Mouse (Mus musculus) gastrocnemius, postnatal 36 days (tissue): ENCODE data around the gene Slain1. TPM values are rescaled to one million over a fixed set of nuclear protein-coding genes. Genes with fewer than 3 reads are reported as not detected.
"Not testable (repeated sequence)": the region's sequence is repeated elsewhere in the genome, so short reads cannot be mapped to it uniquely, and the experiment has no call there.

Experiments
- DNase-seq, 2 experiments: peaks; one replicate each; pipeline ENCODE4 v3.0.0; 2022
- intact Hi-C: fragments of 180-260 bp; cut with DNase I; formaldehyde crosslinking; loops from one replicate; pipeline ENCODE4 v1.15.1; 2025
- total RNA-seq, 2 experiments: library from RNA; stranded (reverse); gene quantifications; 2 replicates each; pipeline ENCODE4 v1.2.3; 2021

Gene Slain1
- total RNA-seq, 2 experiments from 2014 or later, result 0.15 TPM; not detected in 1

DNA sequence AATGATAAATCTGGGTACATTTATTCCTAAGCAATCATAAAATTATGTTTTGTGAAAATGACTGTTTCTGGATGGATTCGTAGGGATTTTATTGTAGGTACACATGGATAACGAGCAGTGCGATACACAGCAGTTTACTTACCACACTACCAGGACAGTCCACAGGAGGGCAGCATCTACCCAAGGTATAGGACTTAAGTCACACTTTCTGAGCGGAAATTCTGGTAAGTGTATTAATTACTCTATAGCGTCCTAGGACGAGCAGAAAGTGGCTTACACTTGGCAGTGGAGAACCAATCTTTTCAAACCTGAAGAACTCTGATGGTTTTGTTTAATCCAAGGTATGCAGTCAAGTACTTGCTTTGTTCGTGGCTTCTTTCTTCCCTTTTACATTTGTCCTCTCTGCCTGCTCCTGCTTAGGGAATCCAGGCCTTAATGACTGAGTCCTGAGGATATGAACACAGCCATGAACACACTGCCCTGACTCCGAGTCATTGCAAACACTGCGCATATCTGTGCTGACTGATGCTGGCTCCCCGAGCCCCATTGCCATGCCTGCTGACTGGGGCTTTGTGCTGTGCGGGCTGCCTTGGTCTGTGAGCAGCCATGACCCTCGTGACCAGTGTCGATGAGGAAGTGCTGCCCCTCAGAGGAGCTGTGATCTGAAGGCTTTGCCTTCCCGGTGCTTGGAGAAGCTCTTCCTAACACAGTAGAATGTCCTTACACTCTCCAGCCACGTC is 69.0 kb downstream of the Slain1 start:
- intact Hi-C loops, result loop anchor here (10.0 kb wide), 1 partner anchor 1096 kb away; no protein-coding TSS in a partner anchor
- DNase-seq, result peak; percentile 54 to 70

DNA sequence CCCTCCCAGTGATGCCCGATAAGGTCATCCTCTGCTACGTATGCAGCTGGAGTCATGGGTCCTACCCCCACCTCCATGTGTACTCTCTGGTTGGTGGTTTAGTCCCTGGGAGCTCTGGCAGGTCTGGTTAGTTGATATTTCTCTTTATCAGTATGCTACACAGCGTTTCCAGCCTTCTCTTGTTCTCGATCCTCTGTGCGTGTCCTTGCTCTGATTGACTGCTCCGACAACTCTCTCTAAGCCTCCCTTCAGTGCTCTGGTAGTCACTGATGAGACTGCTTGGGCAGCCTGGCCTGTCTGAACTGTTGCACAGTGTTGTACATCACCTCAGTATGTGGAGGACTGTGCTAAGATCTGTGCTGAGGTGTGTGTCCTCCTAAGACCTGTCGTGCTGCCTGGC is 70.1 kb downstream of the Slain1 start:
- intact Hi-C loops, result no loop called here
- no peak for DNase-seq

DNA sequence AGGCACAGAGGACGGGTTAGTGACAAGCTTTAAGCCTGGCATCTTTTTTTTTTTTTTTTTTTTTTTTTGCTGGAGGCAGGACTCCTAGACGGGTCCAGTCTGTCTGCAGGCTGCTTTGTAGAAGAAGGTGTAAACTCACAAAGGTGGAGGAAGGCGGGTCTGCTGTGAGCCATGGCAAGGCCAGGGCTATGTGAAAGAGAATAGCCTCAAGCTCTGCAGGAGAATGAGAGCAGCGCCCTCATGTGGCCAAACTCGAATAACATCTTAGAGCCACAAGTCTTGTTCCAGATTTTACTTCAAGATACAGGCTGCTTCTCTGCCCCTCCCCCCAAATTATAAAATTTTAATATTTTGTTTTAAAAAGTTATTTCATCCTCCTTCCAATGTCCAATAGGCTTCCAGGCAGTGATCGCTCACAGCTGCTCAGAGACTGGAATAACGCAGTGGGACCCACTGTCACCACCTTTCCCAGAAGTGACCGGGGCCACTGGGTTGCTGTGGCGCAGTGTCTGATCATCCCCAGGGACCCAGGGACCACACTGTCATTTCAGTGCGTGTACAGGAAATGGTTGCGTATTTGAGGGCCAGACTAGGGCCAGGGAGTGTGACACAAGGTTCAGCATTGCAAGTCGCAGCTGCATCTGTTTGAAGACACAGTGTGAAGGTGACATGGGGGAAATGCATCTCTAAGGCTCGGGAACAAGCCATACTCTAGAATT is 70.8 kb downstream of the Slain1 start:
- DNase-seq, result peak in 1 of 2 experiments; percentile 18
- intact Hi-C loops, result no loop called here

DNA sequence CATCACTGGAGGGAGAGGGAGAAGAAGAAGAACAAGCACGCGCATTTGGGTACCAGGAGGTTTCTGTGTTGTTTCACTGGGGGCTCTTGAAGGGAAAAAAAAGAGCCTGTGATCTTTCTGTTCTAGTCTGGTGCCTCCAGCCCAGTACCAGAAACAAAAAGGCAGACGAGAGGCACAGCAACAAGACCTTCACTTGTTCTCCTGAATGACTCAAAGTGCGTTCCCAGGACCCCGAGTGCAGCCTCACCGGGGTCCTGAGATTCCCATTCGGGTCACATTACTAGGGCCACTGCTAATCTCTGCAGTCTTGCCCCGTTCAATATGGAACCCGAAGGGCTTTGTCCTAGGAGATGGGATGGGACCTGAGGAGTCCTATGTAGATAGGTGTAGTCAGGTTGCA is 73.3 kb downstream of the Slain1 start:
- intact Hi-C loops, result no loop called here
- no peak for DNase-seq

DNA sequence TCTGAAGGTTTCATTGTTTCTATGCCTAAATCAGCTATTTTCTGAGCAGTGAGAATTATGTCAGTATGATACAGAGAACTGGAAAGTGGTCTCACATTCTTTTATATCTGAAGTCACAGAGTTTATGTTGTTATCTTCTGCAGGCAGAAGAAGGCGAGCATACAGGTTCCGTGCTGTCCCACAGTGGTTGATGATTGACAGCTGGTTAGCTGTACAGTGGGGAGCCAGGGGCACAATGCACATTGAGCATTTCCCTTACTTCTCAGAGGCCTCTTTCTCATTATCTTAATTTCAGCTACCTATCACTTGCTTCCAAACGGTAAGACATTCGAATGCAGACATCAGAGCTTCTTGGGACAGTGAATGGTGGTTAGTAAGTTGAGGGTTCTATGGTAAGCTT is 73.8 kb downstream of the Slain1 start:
- intact Hi-C loops, result no loop called here
- DNase-seq, result no peak

DNA sequence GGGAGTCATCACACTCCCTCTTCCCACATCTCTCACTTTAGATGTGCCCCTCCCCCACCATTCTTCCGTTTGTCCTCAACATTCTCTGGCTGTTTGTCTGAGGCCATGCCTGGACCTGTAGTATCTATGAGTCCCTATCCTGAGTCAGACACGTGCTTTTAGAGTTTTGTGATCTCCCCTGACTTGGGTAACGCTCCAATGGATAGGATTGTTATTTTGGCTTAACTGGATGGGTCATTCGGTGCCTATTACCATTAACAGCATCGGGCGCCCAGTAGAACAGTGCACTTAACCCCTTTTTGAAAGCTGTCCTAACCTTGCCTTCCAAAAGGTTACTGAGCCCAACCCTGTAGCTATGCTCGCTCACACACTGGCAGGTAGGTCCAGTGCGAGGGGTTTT is 78.5 kb downstream of the Slain1 start:
- intact Hi-C loops, result no loop called here
- no peak for DNase-seq

DNA sequence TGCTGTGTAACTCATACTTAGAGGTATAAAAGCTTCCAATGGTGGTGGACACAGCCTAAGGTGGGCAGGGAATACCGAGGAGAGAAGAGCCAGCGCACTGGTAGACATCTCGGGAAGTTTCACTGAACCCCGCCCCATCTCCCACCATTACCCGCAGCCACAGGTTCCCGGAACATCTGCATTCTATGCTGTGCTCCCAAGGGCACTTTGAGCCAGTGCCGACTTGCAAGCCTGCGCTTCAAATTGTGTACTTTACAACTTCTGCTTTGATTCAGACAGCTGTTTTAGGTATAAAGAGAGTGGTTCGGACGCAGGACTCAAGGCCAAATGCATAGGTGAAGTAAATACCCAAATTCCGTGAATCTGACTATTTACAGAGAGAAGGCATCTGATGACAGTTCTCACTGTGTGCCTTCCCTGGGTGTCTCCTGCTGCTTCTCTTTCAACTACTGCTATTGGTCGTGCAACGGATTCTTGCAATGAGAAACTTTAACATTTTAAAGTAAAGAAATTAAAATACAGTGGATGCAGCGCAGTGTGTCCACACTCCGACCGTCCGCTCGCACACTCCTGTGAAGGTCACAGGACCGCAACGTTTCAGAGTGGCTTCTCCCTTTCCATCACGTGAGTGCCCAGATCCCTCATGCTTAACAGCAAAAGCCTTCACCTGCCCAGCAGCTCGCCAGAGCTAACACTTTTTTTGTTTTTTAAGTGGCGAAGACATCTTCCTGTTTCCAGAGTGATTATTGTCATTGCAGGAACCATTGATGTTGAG is 79.1 kb downstream of the Slain1 start:
- no peak for DNase-seq
- intact Hi-C loops, result no loop called here

DNA sequence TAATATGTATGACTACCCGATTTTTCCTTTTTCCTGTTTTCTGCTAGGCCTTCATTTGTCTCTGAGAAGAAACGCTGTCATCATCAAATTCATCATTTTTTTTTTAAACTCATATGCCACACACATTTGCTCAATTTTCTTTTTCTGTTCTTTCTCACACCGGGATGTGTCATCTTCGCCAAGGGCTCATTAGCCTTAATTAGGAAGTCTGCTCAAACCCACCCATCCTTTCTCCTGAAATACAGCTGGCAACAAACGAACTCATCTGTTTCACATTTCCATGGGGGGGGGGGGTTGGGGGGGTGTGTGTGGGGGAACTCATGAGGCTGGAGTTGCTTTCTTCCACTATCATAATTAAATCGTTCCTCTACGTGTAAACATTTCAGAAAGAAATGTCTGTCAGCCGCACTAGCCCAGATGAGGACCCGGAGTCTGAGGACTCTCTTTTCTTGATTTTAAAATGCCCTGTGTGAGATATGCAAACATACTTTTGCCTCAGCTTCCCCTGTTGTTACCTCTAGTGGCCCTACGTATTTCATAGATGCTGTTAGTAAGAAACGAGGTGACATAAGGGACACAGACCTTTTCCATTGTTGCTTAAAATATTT is 79.8 kb downstream of the Slain1 start:
- DNase-seq, result no peak
- intact Hi-C loops, result no loop called here

DNA sequence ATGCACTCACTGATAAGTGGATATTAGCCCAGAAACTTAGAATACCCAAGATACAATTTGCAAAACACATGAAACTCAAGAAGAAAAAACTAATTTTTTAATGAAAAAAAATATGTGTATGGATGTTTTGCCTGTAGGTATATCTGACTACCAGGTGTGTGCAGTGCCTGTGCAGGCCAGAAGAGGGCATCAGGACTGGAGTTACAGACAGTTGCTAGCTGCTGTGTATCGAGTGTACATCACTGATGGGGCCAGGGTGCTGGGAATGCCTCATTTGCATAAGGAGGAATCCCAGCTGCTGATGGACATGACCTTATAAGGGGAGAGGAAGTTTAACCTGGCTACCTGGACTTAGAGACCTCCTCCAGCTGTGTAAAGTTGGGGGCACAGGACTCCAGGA is 82.6 kb downstream of the Slain1 start:
- DNase-seq, result no peak
- intact Hi-C loops, result no loop called here

DNA sequence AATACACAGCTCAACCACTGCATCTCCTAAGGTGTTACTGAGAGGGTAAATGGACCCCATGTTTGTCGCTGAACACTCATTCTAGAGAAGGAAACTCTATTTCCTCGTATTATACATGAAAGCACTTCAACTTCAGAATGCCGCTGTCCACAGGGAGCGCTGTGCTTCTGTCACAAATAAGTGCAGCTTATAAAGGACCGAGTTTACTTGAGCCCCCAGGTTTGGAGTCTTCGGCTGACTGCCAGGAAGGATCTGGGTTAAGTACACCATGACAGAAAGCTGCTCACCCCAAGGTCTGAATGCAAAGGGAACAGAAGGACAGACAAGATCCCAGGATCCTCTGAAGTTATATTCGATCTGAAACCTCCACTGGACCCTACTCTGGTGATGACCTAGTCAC is 91.2 kb downstream of the Slain1 start:
- DNase-seq, result no peak
- intact Hi-C loops, result no loop called here

DNA sequence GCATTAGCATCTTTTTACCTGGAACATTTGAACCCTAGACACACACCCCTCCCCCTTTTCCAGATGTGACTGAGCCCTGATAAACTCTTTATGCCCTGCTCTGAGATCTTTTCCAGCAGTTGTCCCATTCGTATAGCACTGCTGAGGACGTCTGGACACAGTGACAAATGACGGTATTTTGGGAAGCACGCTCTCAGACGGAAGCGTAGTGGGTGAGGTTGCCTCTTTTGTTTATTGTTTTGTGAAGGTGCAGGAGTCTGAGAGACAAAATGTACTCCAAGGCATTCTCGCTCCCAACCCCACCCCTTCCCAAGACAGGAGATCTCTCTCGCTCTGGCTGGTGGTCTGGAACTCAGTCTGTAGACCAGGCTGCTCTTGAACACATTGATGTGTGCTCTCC is 92.1 kb downstream of the Slain1 start:
- no peak for DNase-seq

DNA sequence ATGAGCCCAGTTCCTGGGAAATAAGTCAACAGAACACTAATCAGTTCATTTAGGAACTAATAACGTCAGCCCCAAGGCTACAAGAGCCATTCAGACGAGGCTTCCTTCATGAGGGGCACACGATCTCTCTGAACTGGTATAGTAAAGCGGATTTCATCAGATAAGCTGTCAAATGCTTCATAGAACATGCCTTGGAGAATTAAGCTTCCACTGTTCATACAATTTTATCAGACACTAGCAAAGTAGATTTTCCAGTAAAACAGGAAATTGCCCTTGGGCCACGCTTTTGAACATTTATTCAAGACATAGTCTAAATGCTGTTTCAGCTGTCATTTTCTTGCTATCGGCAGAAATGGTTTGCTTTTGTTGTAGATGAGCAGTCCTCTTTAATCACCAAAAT is 97.3 kb downstream of the Slain1 start:
- DNase-seq, result no peak
- intact Hi-C loops, result no loop called here

More for the DNA sequence above, 92.1 kb downstream of the Slain1 start:
- intact Hi-C loops, result no loop called here

DNA sequence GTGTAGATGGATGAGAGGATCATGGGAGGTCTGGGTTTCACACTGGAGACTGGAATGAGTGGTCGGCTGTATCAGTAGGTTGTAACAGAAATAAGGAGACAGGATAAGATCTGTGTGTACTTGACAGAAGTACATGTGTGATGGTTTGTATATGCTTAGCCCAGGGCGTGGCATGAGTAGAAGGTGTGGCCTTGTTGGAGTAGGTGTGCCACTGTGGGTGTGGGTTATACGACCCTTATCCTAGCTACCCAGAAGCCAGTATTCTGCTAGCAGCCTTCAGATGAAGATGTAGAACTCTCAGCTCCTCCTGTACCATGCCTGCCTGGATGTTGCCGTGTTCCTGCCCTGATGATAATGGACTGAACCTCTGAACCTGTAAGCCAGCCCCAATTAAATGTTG is 100.6 kb downstream of the Slain1 start:
- DNase-seq, intact Hi-C loops: not testable (repeated sequence)

DNA sequence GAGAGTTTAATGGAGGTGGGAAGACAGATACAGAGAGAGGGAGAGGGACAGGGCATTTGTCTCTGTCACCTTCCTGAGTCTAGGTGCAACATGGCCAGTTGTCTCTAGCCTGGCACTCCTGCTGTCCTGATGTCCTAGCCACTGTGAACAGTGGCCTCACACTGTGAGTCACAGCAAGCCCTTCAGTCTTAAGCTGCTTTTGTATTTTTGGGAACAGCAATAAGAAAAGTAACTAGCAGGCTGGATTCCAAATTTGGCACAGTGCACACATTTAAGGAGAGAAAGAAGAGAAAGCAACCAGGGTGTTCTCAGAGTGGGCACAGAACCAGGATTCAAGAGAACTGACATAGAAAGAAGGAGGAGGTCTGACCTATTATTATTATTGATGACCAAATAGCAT is 101.4 kb downstream of the Slain1 start:
- intact Hi-C loops, result no loop called here
- DNase-seq, result no peak

DNA sequence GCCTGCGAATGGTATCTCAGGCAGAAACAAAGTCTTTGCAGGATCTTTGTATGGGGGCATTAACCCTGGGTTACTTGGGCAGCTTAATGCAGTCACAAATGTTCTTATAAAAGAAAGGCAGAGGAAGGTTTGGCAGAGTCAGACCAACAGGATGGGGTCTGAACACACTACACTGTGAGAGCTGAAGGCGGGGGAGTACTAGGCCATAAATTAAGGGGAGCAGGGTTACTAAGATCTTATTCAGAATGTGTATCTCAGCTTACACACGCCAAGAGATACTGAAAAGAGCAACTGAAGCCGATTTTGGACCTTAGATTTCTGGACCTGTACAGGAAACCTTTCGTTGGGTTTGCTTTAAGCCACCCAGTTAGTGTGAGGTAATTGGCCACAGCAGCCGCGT is 102.7 kb downstream of the Slain1 start:
- intact Hi-C loops, result no loop called here
- DNase-seq, result no peak

DNA sequence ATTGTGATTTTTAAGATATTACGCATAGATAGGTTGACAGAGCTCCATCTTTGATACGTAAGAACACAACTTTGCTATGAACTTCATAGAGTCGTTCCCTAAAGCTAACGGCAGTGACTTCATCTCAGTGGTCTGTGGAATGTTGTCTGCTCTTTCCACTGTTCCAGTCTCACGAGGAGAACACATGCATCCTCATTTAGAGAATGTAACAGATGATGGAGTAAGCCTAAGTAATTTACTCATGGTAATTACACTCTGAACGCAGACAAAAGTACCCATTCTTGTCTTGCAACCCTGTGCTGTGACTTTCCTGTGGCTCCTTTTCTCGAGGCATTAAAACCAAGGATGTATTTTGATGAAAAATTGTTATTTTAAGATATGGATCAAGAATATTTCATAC is 104.0 kb downstream of the Slain1 start:
- DNase-seq, result no peak
- intact Hi-C loops, result no loop called here

DNA sequence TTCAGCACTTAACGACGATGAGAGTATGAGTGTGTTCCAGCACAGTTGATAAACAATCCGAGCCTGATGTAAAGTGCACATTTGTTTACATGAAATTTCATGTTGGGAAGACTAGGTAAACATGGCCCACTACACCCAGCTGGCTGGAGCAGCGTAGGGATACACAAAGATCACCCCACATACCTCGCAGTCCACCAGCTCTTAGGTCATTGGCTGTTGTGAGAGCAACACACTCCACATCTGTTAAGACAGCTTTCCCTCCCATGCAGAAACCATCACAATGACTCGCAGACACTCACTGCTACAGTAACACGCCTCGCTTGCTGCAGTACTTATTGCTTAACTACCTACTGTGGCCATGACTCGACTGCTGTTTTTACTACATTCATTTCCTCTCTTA is 104.4 kb downstream of the Slain1 start:
- intact Hi-C loops, result no loop called here
- DNase-seq, result no peak
